Mouse (Mus musculus) kidney, embryonic 14.5 days (tissue): ENCODE measurements around the gene Zbtb7b. TPM values are rescaled to one million over a fixed set of nuclear protein-coding genes. Genes with fewer than 3 reads are reported as not detected.

ENCODE experiments used
- ATAC-seq: fragments of 200-750 bp; cut with Nextera tagmentation; 2 replicates; pipeline ENCODE4 v1.8.0; 2017; ENCODE audit warnings: moderate number of reproducible peaks, mild to moderate bottlenecking, moderate TSS enrichment, moderate library complexity; ENCODE audit not compliant: low FRiP score, low TSS enrichment
- H3K27ac ChIP-seq: fragments of 300-500 bp; sonication (generic); 2 replicates; pipeline ENCODE4 v1.5.1; 2014; ENCODE audit warnings: low read depth, mild to moderate bottlenecking, low read length, moderate library complexity, mixed read lengths
- H3K27me3 ChIP-seq: fragments of 300-500 bp; sonication (generic); 2 replicates; pipeline ENCODE4 v1.6.1; 2014; ENCODE audit warnings: mild to moderate bottlenecking, low read length; ENCODE audit not compliant: control insufficient read depth, insufficient read depth
- H3K36me3 ChIP-seq: fragments of 300-500 bp; sonication (generic); 2 replicates; pipeline ENCODE4 v1.6.1; 2014; ENCODE audit warnings: low read length, mixed read lengths; ENCODE audit not compliant: control insufficient read depth, insufficient read depth
- H3K4me1 ChIP-seq: fragments of 300-500 bp; sonication (generic); 2 replicates; pipeline ENCODE4 v1.6.1; 2014; ENCODE audit warnings: low read length, mixed read lengths; ENCODE audit not compliant: control insufficient read depth, insufficient read depth
- H3K4me2 ChIP-seq: fragments of 300-500 bp; sonication (generic); replicated peaks from 2 replicates; pipeline ENCODE4 v1.6.1; 2014; ENCODE audit warnings: low read depth, mild to moderate bottlenecking, low read length
- H3K4me3 ChIP-seq: fragments of 300-500 bp; sonication (generic); 2 replicates; pipeline ENCODE4 v1.5.1; 2014; ENCODE audit warnings: mild to moderate bottlenecking, low read length
- H3K9ac ChIP-seq: fragments of 300-500 bp; sonication (generic); 2 replicates; pipeline ENCODE4 v1.6.1; 2014; ENCODE audit warnings: low read depth, mild to moderate bottlenecking, low read length, moderate library complexity
- H3K9me3 ChIP-seq: fragments of 300-500 bp; sonication (generic); 2 replicates; pipeline ENCODE4 v1.6.1; 2016; ENCODE audit warnings: low read length; ENCODE audit not compliant: control insufficient read depth
- WGBS: fragments of 180-500 bp; shearing (Covaris S2); extraction: QIAGEN DNeasy Blood & Tissue Kit; methylation state at CpG from one replicate; pipeline ENCODE4 v1.1.7; 2014; 5-methylcytosine and 5-hydroxymethylcytosine counted together
- polyA plus RNA-seq: library from polyadenylated mRNA; unstranded; fragments of >200 nt; fragmentation: Nextera tagmentation; extraction: Ambion mirVana; gene quantifications from 2 replicates; pipeline ENCODE4 v1.2.1, GENCODE M21; 2014

The Zbtb7b gene
- polyA plus RNA-seq, 1 experiment from 2014 or later, result 1.8 TPM

GRCm38 (mm10) chr3:89328623-89329022, 66.0 kb downstream of the Zbtb7b start:
- no peak for ATAC-seq
- Histone ChIP-seq H3K27ac (no peak overlapping the region), H3K4me1 (peaks cover 27% of the 10 kb centered on the region), H3K4me3 (no peak overlapping the region), H3K9me3 (no peaks in the 10 kb centered on the region), H3K27me3 (no peaks in the 10 kb centered on the region), H3K9ac (no peak overlapping the region), H3K4me2 (no peak overlapping the region), H3K36me3 (peaks cover 8% of the 10 kb centered on the region)
- WGBS, result 17% methylated on average over 4 of the region's 4 CpGs

Other genes starting within 250 kb of the Zbtb7b start
- gene Hcn3, start 234.6 kb downstream of the Zbtb7b start, polyA plus RNA-seq, result 0.49 and 0.73 TPM in 2 replicates
- gene Clk2, start 230.0 kb downstream of the Zbtb7b start, polyA plus RNA-seq, result 33.8 and 35.1 TPM in 2 replicates
- gene Scamp3, start 217.3 kb downstream of the Zbtb7b start, polyA plus RNA-seq, result 84.6 and 107 TPM in 2 replicates
- 34.5 and 49.3 TPM in 2 replicates for gene Fam189b, start 211.6 kb downstream of the Zbtb7b start, polyA plus RNA-seq
- gene Gba, start 191.8 kb downstream of the Zbtb7b start, polyA plus RNA-seq, result 32.0 and 37.4 TPM in 2 replicates
- gene Thbs3, start 179.6 kb downstream of the Zbtb7b start, polyA plus RNA-seq, result 12.5 and 13.2 TPM in 2 replicates
- 217 and 259 TPM in 2 replicates for gene Mtx1, start 167.7 kb downstream of the Zbtb7b start, polyA plus RNA-seq
- gene Muc1, start 165.7 kb downstream of the Zbtb7b start, polyA plus RNA-seq, result 8.0 and 13.6 TPM in 2 replicates
- gene Krtcap2, start 148.8 kb downstream of the Zbtb7b start, polyA plus RNA-seq, result 321 and 407 TPM in 2 replicates
- gene Trim46, start 148.5 kb downstream of the Zbtb7b start, polyA plus RNA-seq, result 2.8 and 3.6 TPM in 2 replicates
- 134 and 200 TPM in 2 replicates for gene Dpm3, start 135.4 kb downstream of the Zbtb7b start, polyA plus RNA-seq
- gene Slc50a1, start 124.2 kb downstream of the Zbtb7b start, polyA plus RNA-seq, result 55.1 and 64.1 TPM in 2 replicates
- gene Efna1, start 113.6 kb downstream of the Zbtb7b start, polyA plus RNA-seq, result 45.4 and 58.8 TPM in 2 replicates
- gene Efna3, start 71.8 kb downstream of the Zbtb7b start, polyA plus RNA-seq, result 9.7 and 10.1 TPM in 2 replicates
- 30.1 and 36.6 TPM in 2 replicates for gene Efna4, start 56.7 kb downstream of the Zbtb7b start, polyA plus RNA-seq
- gene Adam15, start 44.8 kb downstream of the Zbtb7b start, polyA plus RNA-seq, result 35.9 and 47.1 TPM in 2 replicates
- 0.18 and 0.30 TPM in 2 replicates for gene Dcst2, start 32.8 kb downstream of the Zbtb7b start, polyA plus RNA-seq
- 0.63 and 1.5 TPM in 2 replicates for gene Dcst1, start 29.5 kb downstream of the Zbtb7b start, polyA plus RNA-seq
- gene Lenep, start 8.0 kb upstream of the Zbtb7b start, polyA plus RNA-seq, result not detected in 2 replicates
- 19.6 and 24.9 TPM in 2 replicates for gene Flad1, start 17.1 kb upstream of the Zbtb7b start, polyA plus RNA-seq
- gene Cks1b, start 23.6 kb upstream of the Zbtb7b start, polyA plus RNA-seq, result 632 and 773 TPM in 2 replicates
- 42.8 and 64.0 TPM in 2 replicates for gene Shc1, start 23.7 kb upstream of the Zbtb7b start, polyA plus RNA-seq
- gene Pygo2, start 35.4 kb upstream of the Zbtb7b start, polyA plus RNA-seq, result 45.7 and 53.0 TPM in 2 replicates
- 15.5 and 19.4 TPM in 2 replicates for gene Pbxip1, start 41.9 kb upstream of the Zbtb7b start, polyA plus RNA-seq
- gene Pmvk, start 59.8 kb upstream of the Zbtb7b start, polyA plus RNA-seq, result 53.8 and 60.4 TPM in 2 replicates
- gene Kcnn3, start 125.4 kb upstream of the Zbtb7b start, polyA plus RNA-seq, result 1.4 and 2.1 TPM in 2 replicates